Mouse (Mus musculus): Measurements from ENCODE around the gene Fam136a.

GRCm38 (mm10) chr6:86383370-86383769, 17.9 kb downstream of the Fam136a start:
- TF ChIP-seq CTCF (IDR thresholded peaks at IDR 0.05; ENCODE audit: low read depth, low read length) (no peak), POLR2A (IDR thresholded peaks at IDR 0.05; ENCODE audit: extremely low read depth, insufficient read depth, low read length) (no peak)
